Mouse (Mus musculus) G1E (cell line): ENCODE data around the gene Arhgef7.

Experiments used
- CTCF ChIP-seq: IDR thresholded peaks from 2 replicates; pipeline ENCODE4 v1.5.1; 2012; ENCODE audit warnings: low read depth, low read length, inconsistent platforms, mixed read lengths
- GATA1 ChIP-seq: IDR thresholded peaks from 2 replicates; pipeline ENCODE4 v1.6.1; 2012; ENCODE audit warnings: borderline replicate concordance, low read length, inconsistent platforms, mixed read lengths
- TAL1 ChIP-seq: conservative IDR thresholded peaks from 2 replicates; pipeline ENCODE4 v1.6.1; 2012; ENCODE audit warnings: low read depth, low read length, inconsistent platforms, mixed read lengths

DNA sequence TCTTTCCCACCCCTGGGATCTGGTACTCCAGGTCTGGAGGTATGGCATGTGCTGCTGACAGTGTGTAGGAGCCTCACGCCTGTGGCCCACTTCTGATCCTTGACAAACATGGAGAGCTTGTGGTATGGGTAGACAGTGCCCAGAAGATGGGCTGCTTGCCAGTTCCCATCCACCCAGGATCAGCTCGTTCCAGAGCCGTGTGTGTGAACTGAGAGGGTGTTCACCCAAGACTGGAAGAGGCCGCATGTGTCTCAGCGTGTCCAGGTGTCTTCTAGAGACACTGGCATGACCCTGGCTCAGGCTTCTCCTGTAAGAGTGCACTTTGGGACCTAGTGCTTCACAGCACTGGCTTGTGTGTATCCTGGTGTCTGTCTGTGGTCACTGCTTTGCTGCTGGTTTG is 82.9 kb downstream of the Arhgef7 start:
- TF ChIP-seq CTCF (no peak), TAL1 (no peak), GATA1 (no peak)
